Mouse (Mus musculus): ENCODE measurements around the gene Sdhd. TPM values are rescaled to one million over a fixed set of nuclear protein-coding genes. Genes with fewer than 3 reads are reported as not detected.

The Sdhd gene
- polyA plus RNA-seq, 1 experiment from 2014 or later = 84.1 TPM

DNA sequence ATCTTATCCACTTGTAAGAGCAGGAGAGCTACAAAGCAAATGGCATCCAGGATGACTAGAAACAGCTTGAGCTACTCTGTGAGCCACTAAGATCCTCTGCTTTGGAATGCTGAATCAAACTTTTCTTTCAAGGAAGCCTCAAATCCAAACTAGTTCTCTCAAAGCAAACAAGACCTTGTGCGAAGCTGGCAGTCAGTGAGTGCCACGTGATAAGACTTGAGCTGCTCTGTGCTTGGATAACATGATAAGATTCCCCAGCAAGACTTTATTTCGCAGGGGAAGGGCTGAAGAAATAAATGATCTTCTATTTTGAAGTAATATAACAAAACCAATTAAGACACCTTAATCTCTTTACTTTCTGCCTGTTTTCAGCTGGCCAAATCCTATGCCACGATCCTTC lies 37.7 kb downstream of the Sdhd start:
- Histone ChIP-seq H3K36me3 (ENCODE audit: inconsistent target) (peaks cover 13% of the 10 kb centered on the region; the same call in 1 of the 2 replicates), H3K79me2 (ENCODE audit: inconsistent target) (no peaks in the 10 kb centered on the region), H3K4me3 (ENCODE audit: inconsistent target) (no peak overlapping the region), H3K27ac (no peak overlapping the region)
- WGBS (ENCODE audit: missing documents) = 98% methylated on average over 4 of the region's 4 CpGs

DNA sequence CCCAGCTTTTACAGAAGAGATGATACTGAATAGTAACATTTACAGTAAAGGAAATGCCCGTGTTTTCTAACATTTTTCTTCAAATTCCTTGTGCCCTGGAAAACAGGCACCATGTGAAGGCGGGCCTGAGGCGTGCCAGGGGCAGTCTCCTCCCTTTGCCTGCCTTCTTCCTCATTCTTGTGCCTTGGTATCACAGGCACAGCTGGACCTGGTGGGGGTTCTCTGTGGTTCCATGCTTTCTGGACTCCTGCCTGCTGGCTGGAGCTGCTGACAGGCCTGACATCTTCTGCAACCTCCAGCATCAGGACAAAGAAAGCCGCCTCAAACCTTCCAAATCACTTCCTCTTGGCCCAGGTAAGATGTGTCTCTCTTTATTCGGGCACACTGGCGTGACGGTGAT lies 38.4 kb downstream of the Sdhd start:
- H3K27ac ChIP-seq = no peak overlapping the region
- H3K4me3 ChIP-seq (ENCODE audit: inconsistent target) = no peak overlapping the region
- 60% methylated on average over 7 of the region's 7 CpGs for WGBS (ENCODE audit: missing documents)
- H3K36me3 ChIP-seq (ENCODE audit: inconsistent target) = peaks cover 7% of the 10 kb centered on the region; the same call in 1 of the 2 replicates
- H3K79me2 ChIP-seq (ENCODE audit: inconsistent target) = no peaks in the 10 kb centered on the region

DNA sequence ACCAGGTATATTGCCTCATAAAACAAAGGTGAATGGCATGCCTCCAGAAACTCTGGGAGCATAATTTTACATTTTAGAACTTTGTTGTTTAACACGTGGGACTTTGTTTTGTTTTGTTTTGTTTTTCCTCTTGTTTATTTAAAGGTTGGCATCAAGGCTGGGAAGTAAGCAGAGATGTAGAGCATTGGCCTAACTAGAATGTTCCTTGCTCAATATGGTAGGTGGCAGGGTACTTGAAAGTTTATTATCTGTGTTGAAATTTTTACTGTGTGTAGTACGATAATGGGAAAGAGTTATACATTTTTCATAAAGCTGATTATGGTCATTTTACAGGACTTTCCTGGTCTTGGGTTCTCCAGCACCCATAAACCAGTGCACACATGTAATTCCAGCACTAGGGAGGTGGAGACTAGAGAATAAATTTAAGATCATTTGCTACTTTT lies 41.7 kb downstream of the Sdhd start:
- Histone ChIP-seq H3K79me2 (ENCODE audit: inconsistent target) (no peaks in the 10 kb centered on the region), H3K4me3 (ENCODE audit: inconsistent target) (no peak overlapping the region), H3K27ac (no peak overlapping the region), H3K36me3 (ENCODE audit: inconsistent target) (no peaks in the 10 kb centered on the region)
- WGBS (ENCODE audit: missing documents) = 96% methylated on average over 2 of the region's 2 CpGs

DNA sequence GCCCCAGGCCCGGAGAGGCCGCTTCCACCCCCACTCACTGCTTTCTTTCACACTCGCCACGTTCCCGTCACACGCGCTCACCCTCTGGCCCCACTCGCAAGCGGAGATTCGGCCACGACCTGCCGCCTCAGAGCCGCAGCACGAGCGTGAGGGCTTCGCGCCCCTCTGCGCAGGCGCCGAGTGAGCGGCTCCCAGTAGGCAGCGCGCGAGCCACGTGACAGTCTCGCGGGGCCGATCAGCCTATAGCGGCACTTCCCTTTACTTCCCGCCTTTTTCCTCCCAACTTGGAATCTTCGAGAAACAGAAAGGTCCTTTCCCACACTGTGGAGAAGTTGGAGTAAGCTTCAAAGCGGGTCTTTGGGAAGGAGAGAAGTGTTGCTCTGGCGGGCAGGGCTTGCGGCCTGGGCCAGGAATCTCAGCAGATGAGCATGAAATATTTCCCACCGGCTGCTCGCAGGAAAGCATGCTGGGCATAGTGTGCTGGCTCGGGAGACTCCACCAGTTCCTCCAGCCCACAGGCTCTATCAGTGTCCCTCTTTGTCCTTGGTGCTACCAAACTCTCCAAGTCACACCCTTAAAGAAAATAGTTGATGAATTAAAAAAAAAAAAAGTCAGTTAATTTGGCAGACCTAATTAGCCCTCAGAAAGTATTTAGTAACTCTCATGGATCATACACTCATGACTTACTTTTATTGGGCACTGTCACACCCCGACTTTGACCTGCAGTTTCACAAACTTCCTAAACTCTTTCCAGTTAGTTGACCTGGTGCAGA lies 42.3 kb downstream of the Sdhd start, which contains the start of gene Tex12:
Gene Tex12, minus strand, starts transcription at position 181 of the 773 bp plus-strand sequence.
- H3K27ac ChIP-seq = no peak within 1 kb of the TSS
- no peaks in the 10 kb centered on the region for H3K36me3 ChIP-seq (ENCODE audit: inconsistent target)
- 96% methylated on average over 35 of the region's 38 CpGs for WGBS (ENCODE audit: missing documents)
- no peak within 1 kb of the TSS for H3K4me3 ChIP-seq (ENCODE audit: inconsistent target)
- peaks cover 3% of the 10 kb centered on the region; the same call in 1 of the 2 replicates for H3K79me2 ChIP-seq (ENCODE audit: inconsistent target)

DNA sequence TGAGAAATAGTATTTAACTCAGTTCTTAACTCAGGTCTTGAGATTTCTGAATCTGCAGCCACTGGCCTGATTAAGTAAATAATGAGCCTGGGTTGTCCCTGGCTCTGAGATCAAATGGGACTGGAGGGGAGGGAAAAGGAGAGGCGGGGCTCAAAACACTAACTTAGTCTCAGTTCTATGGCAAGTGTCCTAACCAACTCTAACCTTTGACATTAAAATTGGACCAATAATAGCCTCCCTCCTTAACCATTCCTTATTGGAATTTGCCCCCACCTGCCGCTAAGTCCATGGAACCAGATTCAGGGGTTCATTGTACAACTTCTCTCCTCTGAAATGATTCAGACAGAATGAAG lies 48.5 kb downstream of the Sdhd start, which contains the start of gene Bco2:
Gene Bco2, minus strand, starts transcription at position 88 of the 353 bp plus-strand sequence.
- peak within 1 kb of the TSS; percentile 83 for H3K27ac ChIP-seq
- H3K36me3 ChIP-seq (ENCODE audit: inconsistent target) = no peaks in the 10 kb centered on the region
- H3K79me2 ChIP-seq (ENCODE audit: inconsistent target) = peaks cover 10% of the 10 kb centered on the region; the same call in 1 of the 2 replicates
- H3K4me3 ChIP-seq (ENCODE audit: inconsistent target) = peak within 1 kb of the TSS; percentile 39
- 50% methylated on average over 2 of the region's 2 CpGs for WGBS (ENCODE audit: missing documents)

DNA sequence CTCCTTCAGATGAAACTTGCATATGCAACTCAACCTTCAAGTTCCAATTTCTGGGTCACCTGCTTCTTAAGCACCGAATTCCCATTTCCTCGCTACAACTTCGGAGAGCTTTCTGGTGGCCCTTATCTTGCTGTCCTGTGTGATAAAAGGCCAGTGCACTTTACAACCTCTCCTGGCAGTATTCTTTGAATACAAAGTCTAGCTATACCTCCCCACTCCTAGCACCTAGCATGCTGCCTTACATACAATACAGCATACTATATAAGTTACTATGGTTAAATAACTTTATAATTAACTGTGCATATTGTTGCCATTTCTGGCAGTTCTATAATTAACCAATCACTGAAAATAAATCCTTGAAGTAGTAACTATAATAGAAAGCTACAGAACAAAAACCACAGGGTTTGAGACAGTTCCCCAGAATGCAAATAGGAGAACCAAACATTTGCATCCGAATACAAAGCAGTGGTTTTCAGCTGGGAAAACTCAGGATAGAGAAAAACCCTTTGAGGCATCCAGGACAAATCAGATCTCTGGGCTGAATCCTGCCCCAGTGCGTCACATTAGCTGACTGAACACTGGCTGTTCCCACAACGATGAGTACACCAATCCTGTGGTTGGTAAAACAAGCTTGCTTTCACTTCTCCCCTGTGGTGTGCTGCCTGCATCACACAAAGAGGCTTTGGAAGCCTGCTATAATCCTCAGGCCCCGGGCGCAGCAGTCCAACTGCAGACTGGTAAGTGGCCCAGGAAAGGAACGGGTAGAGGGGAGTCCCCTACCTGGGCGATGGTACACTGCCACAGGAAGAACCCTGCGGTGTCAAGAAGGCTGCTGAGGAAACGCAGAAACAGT lies 49.1 kb downstream of the Sdhd start, which contains the start of gene Il18:
Gene Il18, plus strand, starts transcription at position 587 of the 853 bp plus-strand sequence.
- WGBS (ENCODE audit: missing documents) = 23% methylated on average over 12 of the region's 12 CpGs
- H3K4me3 ChIP-seq (ENCODE audit: inconsistent target) = peak within 1 kb of the TSS; percentile 39
- peaks cover 10% of the 10 kb centered on the region; the same call in 1 of the 2 replicates for H3K79me2 ChIP-seq (ENCODE audit: inconsistent target)
- H3K36me3 ChIP-seq (ENCODE audit: inconsistent target) = no peaks in the 10 kb centered on the region
- H3K27ac ChIP-seq = peak within 1 kb of the TSS; percentile 83

DNA sequence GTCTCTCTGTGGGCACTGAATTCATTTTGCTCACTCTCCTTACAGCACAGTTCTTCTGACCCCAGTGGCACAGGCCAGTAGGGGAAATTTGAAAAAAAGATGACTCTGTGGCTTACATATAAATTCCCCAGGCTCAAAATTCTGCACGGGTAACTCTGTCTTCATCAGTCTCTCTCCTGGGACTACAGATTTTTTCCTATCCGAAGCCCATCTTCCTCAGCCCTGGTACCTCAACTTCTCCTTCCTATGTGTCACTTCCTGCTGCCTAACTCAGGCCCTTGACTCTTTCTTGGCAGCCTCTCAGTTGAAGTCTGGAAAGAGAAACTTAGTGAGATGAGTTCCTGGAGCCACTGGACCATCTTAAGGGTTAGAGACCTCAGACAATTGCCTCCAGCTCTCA lies 50.1 kb downstream of the Sdhd start:
- WGBS (ENCODE audit: missing documents) = 0% methylated on average over 2 of the region's 2 CpGs
- Histone ChIP-seq H3K4me3 (ENCODE audit: inconsistent target) (peak overlapping the region; percentile 7; the same call in 1 of the 2 replicates), H3K36me3 (ENCODE audit: inconsistent target) (no peaks in the 10 kb centered on the region), H3K79me2 (ENCODE audit: inconsistent target) (peaks cover 10% of the 10 kb centered on the region; the same call in 1 of the 2 replicates), H3K27ac (peak overlapping the region; percentile 83)

DNA sequence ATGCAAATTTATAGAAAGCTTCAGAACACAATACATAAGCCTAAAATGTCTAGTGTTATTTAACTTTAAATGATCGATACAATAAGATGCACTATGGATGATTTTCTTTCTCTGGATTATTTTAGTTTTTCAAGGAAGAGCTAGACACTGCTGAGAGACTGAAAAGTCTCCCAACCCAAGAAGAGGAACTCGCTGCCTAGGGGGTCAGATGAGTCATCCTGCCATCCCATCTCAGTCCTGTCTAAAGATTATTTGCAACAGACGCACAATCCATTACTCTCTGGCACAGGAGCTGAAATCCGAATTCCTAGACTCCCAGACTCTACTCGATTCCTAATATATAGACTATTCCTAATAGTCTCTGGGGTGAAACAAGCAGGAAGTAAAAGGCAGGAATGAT lies 51.4 kb downstream of the Sdhd start:
- Histone ChIP-seq H3K27ac (peak overlapping the region; percentile 83), H3K36me3 (ENCODE audit: inconsistent target) (no peaks in the 10 kb centered on the region), H3K79me2 (ENCODE audit: inconsistent target) (peaks cover 10% of the 10 kb centered on the region; the same call in 1 of the 2 replicates), H3K4me3 (ENCODE audit: inconsistent target) (no peak overlapping the region)
- 42% methylated on average over 5 of the region's 5 CpGs for WGBS (ENCODE audit: missing documents)

DNA sequence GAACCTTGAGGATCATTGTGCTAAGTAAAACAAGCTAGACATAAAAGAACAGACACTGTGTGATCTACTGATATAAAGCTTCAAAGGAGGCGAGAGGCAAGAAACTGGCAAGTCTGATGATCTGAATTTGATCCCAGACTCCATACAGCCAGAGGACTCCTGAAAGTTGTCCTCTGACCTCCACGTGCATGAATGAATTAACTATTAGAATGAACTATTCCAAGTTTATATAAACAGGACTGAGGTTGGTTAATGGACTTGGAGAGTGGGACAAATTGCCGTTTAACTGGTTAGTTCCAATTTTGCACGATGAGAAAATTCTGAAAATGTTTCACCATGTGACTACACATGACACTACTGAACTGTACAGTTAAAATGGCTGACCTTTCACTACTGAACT lies 54.7 kb downstream of the Sdhd start:
- no peak overlapping the region for H3K4me3 ChIP-seq (ENCODE audit: inconsistent target)
- no peak overlapping the region for H3K27ac ChIP-seq
- H3K36me3 ChIP-seq (ENCODE audit: inconsistent target) = no peaks in the 10 kb centered on the region; the same call in 1 of the 2 replicates
- no peaks in the 10 kb centered on the region for H3K79me2 ChIP-seq (ENCODE audit: inconsistent target)
- WGBS (ENCODE audit: missing documents) = 92% methylated on average over 4 of the region's 4 CpGs

DNA sequence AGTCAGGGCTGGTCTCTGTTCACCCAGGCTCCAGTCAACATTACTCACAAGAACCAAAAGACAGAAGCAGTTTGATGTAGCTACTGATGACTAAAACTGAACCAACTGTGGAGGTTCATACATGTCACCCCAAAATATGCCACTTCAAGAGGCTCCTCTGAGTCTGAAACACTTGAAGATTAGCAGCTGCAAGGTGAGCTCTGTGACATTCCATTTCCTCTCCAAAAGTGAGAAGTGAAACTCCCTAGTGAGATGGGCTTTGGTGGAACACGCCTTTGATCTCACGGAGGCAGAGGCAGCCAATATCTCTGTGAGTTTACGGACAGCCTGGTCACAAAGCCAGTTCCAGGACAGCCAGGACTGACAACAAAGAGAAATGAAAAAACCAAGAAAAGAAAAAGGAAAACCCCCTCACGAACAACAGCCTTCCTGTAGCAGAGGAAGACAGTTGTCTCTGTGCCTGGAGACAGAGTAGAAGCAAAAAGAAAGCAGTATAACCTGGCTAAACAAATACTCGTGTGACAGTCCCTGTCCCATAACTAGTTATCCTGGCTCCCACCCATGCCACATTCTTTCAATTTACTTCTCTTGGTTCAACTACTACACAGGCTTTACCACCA lies 55.6 kb downstream of the Sdhd start:
- Histone ChIP-seq H3K79me2 (ENCODE audit: inconsistent target) (no peaks in the 10 kb centered on the region), H3K27ac (no peak overlapping the region), H3K4me3 (ENCODE audit: inconsistent target) (no peak overlapping the region), H3K36me3 (ENCODE audit: inconsistent target) (no peaks in the 10 kb centered on the region; the same call in 1 of the 2 replicates)
- 23% methylated on average over 5 of the region's 5 CpGs for WGBS (ENCODE audit: missing documents)

Other genes with a start within 250 kb of the Sdhd start
- not detected in 3 replicates for gene Plet1, start 109.3 kb downstream of the Sdhd start, polyA plus RNA-seq (2018)
- gene Pts, start 75.1 kb downstream of the Sdhd start, polyA plus RNA-seq (2018) = 36.6 to 64.4 TPM (median 48.4 TPM) in 3 replicates
- 44.2 to 59.1 TPM (median 54.5 TPM) in 3 replicates for gene Il18, start 49.0 kb downstream of the Sdhd start, polyA plus RNA-seq (2018)
- 2.7 to 3.6 TPM (median 2.9 TPM) in 3 replicates for gene Bco2, start 48.6 kb downstream of the Sdhd start, polyA plus RNA-seq (2018)
- not detected in 3 replicates for gene Tex12, start 42.5 kb downstream of the Sdhd start, polyA plus RNA-seq (2018)
- gene Timm8b, start 98 bp upstream of the Sdhd start, polyA plus RNA-seq (2018) = 108 to 125 TPM (median 123 TPM) in 3 replicates
- gene Pih1d2, start 13.5 kb upstream of the Sdhd start, polyA plus RNA-seq (2018) = 0.34 to 1.1 TPM (median 0.45 TPM) in 3 replicates
- gene Nkapd1, start 13.7 kb upstream of the Sdhd start, polyA plus RNA-seq (2018) = 17.0 to 40.6 TPM (median 19.3 TPM) in 3 replicates
- gene Dlat, start 56.0 kb upstream of the Sdhd start, polyA plus RNA-seq (2018) = 17.0 to 33.3 TPM (median 24.8 TPM) in 3 replicates
- gene Dixdc1, start 135.7 kb upstream of the Sdhd start, polyA plus RNA-seq (2018) = 0.03 TPM in 1 of 3 replicates, not detected in the others
- not detected in 3 replicates for gene 2310030G06Rik, start 142.7 kb upstream of the Sdhd start, polyA plus RNA-seq (2018)
- gene Cryab, start 147.5 kb upstream of the Sdhd start, polyA plus RNA-seq (2018) = 0.48 to 0.95 TPM (median 0.95 TPM) in 3 replicates
- gene Hspb2, start 148.5 kb upstream of the Sdhd start, polyA plus RNA-seq (2018) = not detected in 3 replicates
- gene Fdxacb1, start 164.4 kb upstream of the Sdhd start, polyA plus RNA-seq (2018) = 2.4 to 5.8 TPM (median 2.7 TPM) in 3 replicates
- gene Alg9, start 171.2 kb upstream of the Sdhd start, polyA plus RNA-seq (2018) = 15.2 to 18.8 TPM (median 15.5 TPM) in 3 replicates
- gene 1110032A03Rik, start 171.7 kb upstream of the Sdhd start, polyA plus RNA-seq (2018) = 11.0 to 58.1 TPM (median 28.0 TPM) in 3 replicates
- 14.4 to 23.7 TPM (median 14.9 TPM) in 3 replicates for gene Ppp2r1b, start 241.5 kb upstream of the Sdhd start, polyA plus RNA-seq (2018)